Mouse (Mus musculus): ENCODE measurements around the gene Pappa2.

- no peak for TF ChIP-seq CTCF (conservative IDR thresholded peaks at IDR 0.05; ENCODE audit: low read length)
- TF ChIP-seq NANOG (IDR thresholded peaks at IDR 0.05; ENCODE audit: borderline replicate concordance, low read length), result no peak
- TF ChIP-seq POU5F1 (IDR thresholded peaks at IDR 0.05; ENCODE audit: borderline replicate concordance, low read length), result no peak
These were observed 61.4 kb downstream of the Pappa2 start for GRCm38 (mm10) chr1:158918890-158919289.

All from E14TG2a.4 (cell line).